Mouse (Mus musculus): Measurements from ENCODE around the gene Cd302. TPM values are rescaled to one million over a fixed set of nuclear protein-coding genes. Genes with fewer than 3 reads are reported as not detected.

Cd302 gene
- polyA plus RNA-seq, 1 experiment, result 29.1 TPM

DNA sequence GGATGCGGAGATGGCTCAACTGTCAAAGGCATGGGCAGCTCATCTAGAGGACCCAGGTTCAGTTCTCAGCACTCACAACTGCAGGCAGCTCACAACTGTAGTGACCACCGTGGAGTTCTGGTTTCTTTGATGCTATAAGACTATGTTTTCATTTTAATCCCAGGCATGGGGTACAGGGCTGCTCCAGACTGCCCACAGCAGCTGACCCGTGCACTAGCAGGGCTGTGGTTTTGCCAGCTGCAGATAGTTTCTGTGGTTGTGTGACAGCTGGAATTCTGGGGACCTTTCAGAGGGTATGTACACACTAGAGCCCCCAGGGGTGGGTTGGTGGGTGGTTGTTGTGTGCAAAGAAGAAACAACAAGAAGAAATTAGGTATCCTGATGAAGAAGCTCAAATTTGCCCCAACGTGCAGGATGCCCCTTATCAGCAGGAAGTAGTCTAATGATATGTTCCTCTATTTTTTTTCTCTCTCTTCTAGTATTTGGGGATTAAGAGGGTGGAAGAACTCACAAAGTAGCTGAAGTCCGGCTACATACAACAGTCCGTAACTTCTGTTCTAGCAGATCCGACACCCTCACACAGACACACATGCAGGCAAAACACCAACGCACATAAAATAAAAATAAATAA, 81.3 kb downstream of the Cd302 start:
- 66% methylated on average over 8 of the region's 8 CpGs for WGBS
- H3K36me3 ChIP-seq (ENCODE audit: control insufficient read depth, insufficient read depth, low read length), result 0 out of 2 replicates have a peak, but pooled peaks cover 2% of the 10 kb centered on the region

More for the DNA sequence above, 81.3 kb downstream of the Cd302 start:
- Histone ChIP-seq H3K27me3 (ENCODE audit: control insufficient read depth, insufficient read depth, low read length) (no peaks in the 10 kb centered on the region), H3K27ac (ENCODE audit: insufficient read depth, low read depth, low read length) (no peak overlapping the region), H3K4me1 (ENCODE audit: control insufficient read depth, insufficient read depth, insufficient read length, low read length) (peaks cover 14% of the 10 kb centered on the region; the same call in 1 of the 2 replicates), H3K4me3 (ENCODE audit: low read depth, low read length) (no peak overlapping the region)
- TF ChIP-seq POLR2A (IDR thresholded peaks at IDR 0.05; ENCODE audit: low read depth, low read length) (no peak), CTCF (IDR thresholded peaks at IDR 0.05; ENCODE audit: extremely low read depth, insufficient read length, insufficient replicate concordance, low read depth, low read length) (no peak)

Other genes starting within 250 kb of the Cd302 start
- gene Baz2b, start 74.6 kb downstream of the Cd302 start, polyA plus RNA-seq (2012; rRNA removed), result 4.0 and 9.9 TPM in 2 replicates
- gene March7, start 74.6 kb downstream of the Cd302 start, polyA plus RNA-seq (2012; rRNA removed), result 2.1 and 4.4 TPM in 2 replicates
- gene Ly75, start 98.8 kb upstream of the Cd302 start, polyA plus RNA-seq (2012; rRNA removed), result 2.1 and 4.4 TPM in 2 replicates